Mouse (Mus musculus): ENCODE results near the gene Brd4. TPM values are rescaled to one million over a fixed set of nuclear protein-coding genes. Genes with fewer than 3 reads are reported as not detected.

Brd4 gene
- 46.2 TPM for polyA plus RNA-seq (2014; fragmentation: Illumina TruSeq; extraction: RNeasy Lipid Tissue Mini Kit (QIAGEN cat#74804))

GRCm38 (mm10) chr17:32284262-32285137, at the start of gene Brd4:
Brd4 (minus strand) TSS chr17:32284722.

GRCm38 (mm10) chr17:32320597-32321389, 36.3 kb upstream of the Brd4 start, which contains the start of gene Akap8:
Akap8 (minus strand) TSS chr17:32321238.

GRCm38 (mm10) chr17:32188863-32189636, 95.5 kb downstream of the Brd4 start, which contains the start of gene Ephx3:
Ephx3 (minus strand) TSS chr17:32189549.

GRCm38 (mm10) chr17:32166687-32167086, 117.8 kb downstream of the Brd4 start, which contains the start of gene Notch3:
Notch3 (minus strand) TSS chr17:32166852.

Other genes with a start within 250 kb of the Brd4 start
- 5.2 TPM for gene Rrp1b, start 248.6 kb downstream of the Brd4 start, polyA plus RNA-seq (2014; fragmentation: Illumina TruSeq; extraction: RNeasy Lipid Tissue Mini Kit (QIAGEN cat#74804))
- 1.5 TPM for gene Hsf2bp, start 248.4 kb downstream of the Brd4 start, polyA plus RNA-seq (2014; fragmentation: Illumina TruSeq; extraction: RNeasy Lipid Tissue Mini Kit (QIAGEN cat#74804))
- gene Notch3, start 117.9 kb downstream of the Brd4 start, polyA plus RNA-seq (2014; fragmentation: Illumina TruSeq; extraction: RNeasy Lipid Tissue Mini Kit (QIAGEN cat#74804)): 1.3 TPM
- 0.37 TPM for gene Ephx3, start 95.2 kb downstream of the Brd4 start, polyA plus RNA-seq (2014; fragmentation: Illumina TruSeq; extraction: RNeasy Lipid Tissue Mini Kit (QIAGEN cat#74804))
- 99.0 TPM for gene Akap8, start 36.5 kb upstream of the Brd4 start, polyA plus RNA-seq (2014; fragmentation: Illumina TruSeq; extraction: RNeasy Lipid Tissue Mini Kit (QIAGEN cat#74804))
- 15.4 TPM for gene Akap8l, start 65.9 kb upstream of the Brd4 start, polyA plus RNA-seq (2014; fragmentation: Illumina TruSeq; extraction: RNeasy Lipid Tissue Mini Kit (QIAGEN cat#74804))
- gene Wiz, start 104.7 kb upstream of the Brd4 start, polyA plus RNA-seq (2014; fragmentation: Illumina TruSeq; extraction: RNeasy Lipid Tissue Mini Kit (QIAGEN cat#74804)): 4.0 TPM
- gene Rasal3, start 118.9 kb upstream of the Brd4 start, polyA plus RNA-seq (2014; fragmentation: Illumina TruSeq; extraction: RNeasy Lipid Tissue Mini Kit (QIAGEN cat#74804)): not detected
- not detected for gene Pglyrp2, start 139.4 kb upstream of the Brd4 start, polyA plus RNA-seq (2014; fragmentation: Illumina TruSeq; extraction: RNeasy Lipid Tissue Mini Kit (QIAGEN cat#74804))
- gene Cyp4f39, start 168.0 kb upstream of the Brd4 start, polyA plus RNA-seq (2014; fragmentation: Illumina TruSeq; extraction: RNeasy Lipid Tissue Mini Kit (QIAGEN cat#74804)): 0.43 TPM
- 1.4 TPM for gene Cyp4f17, start 221.3 kb upstream of the Brd4 start, polyA plus RNA-seq (2014; fragmentation: Illumina TruSeq; extraction: RNeasy Lipid Tissue Mini Kit (QIAGEN cat#74804))